Mouse (Mus musculus) heart, adult 2 months (tissue): ENCODE results near the gene Srebf1.

ENCODE experiments used
- CTCF ChIP-seq: fragments of 200-600 bp; IDR thresholded peaks from 2 replicates; pipeline ENCODE4 v1.8.1; 2022; ENCODE audit warnings: antibody characterized with exemption, mild to moderate bottlenecking, moderate library complexity
- EP300 ChIP-seq: fragments of 200-500 bp; IDR thresholded peaks from 2 replicates; pipeline ENCODE4 v1.6.1; 2011; ENCODE audit warnings: low read depth, low read length, control low read depth; ENCODE audit not compliant: insufficient read depth
- POLR2A ChIP-seq: fragments of 200-500 bp; IDR thresholded peaks from 2 replicates; pipeline ENCODE4 v1.6.1; 2011; ENCODE audit warnings: mild to moderate bottlenecking, low read depth, low read length, control low read depth; ENCODE audit not compliant: insufficient read depth

- TF ChIP-seq POLR2A: no peak
- no peak for TF ChIP-seq CTCF
- TF ChIP-seq EP300: no peak
Measured at GRCm38 (mm10) chr11:60232441-60233058, 10.2 kb upstream of the Srebf1 start.
